Mouse (Mus musculus): Measurements from ENCODE around the gene F11. TPM values are rescaled to one million over a fixed set of nuclear protein-coding genes. Genes with fewer than 3 reads are reported as not detected.

The F11 gene
- polyA plus RNA-seq, 2 experiments: not detected

GRCm38 (mm10) chr8:45262851-45263250 lies 1.0 kb upstream of the F11 start:
- DNase-seq (ENCODE audit: low spot score) (no peak), ATAC-seq (ENCODE audit: low FRiP score, low read depth) (no peak)
- Histone ChIP-seq H3K36me3 (ENCODE audit: control insufficient read depth, insufficient read depth, low read length) (no peaks in the 10 kb centered on the region), H3K4me2 (replicated peaks; ENCODE audit: low read depth, low read length, severe bottlenecking) (no peak overlapping the region), H3K9ac (ENCODE audit: low read depth, low read length, severe bottlenecking) (no peak overlapping the region), H3K9me3 (ENCODE audit: control insufficient read depth, low read length) (peaks cover 7% of the 10 kb centered on the region), H3K4me3 (replicated peaks; ENCODE audit: low read length) (no peak overlapping the region), H3K4me1 (ENCODE audit: control insufficient read depth, insufficient read depth, low read length) (no peaks in the 10 kb centered on the region), H3K27me3 (ENCODE audit: control insufficient read depth, insufficient read depth, low read length) (no peaks in the 10 kb centered on the region), H3K27ac (replicated peaks; ENCODE audit: low read depth, low read length) (no peak overlapping the region)
- TF ChIP-seq POLR2A (IDR thresholded peaks at IDR 0.05; ENCODE audit: borderline replicate concordance, extremely low read depth, insufficient read depth, insufficient read length): no peak
- WGBS: 78% methylated on average over 3 of the region's 3 CpGs

GRCm38 (mm10) chr8:45258421-45258820 lies 3.4 kb downstream of the F11 start:
- ATAC-seq (ENCODE audit: low FRiP score, low read depth): no peak
- TF ChIP-seq POLR2A (IDR thresholded peaks at IDR 0.05; ENCODE audit: borderline replicate concordance, extremely low read depth, insufficient read depth, insufficient read length): no peak

DNA sequence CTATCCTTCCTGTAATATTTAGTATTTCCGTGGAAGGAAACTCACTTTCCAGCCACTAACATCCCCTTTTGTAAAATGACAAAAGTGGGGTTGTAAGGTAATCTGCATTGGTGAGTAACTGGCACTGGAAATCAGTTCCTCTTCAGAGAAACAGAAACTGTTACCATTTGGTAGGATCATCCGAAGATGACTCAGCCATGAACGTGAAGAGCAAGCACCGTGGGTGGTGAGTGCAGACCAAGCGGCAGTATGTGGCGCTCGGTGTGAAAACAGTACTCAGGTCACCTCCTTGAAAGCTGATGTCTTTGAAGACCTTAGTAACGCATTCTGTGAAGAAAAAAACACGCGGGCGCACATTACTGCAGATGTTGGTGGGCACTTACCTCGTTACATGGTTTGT lies 6.8 kb downstream of the F11 start:
- no peak for TF ChIP-seq POLR2A (IDR thresholded peaks at IDR 0.05; ENCODE audit: borderline replicate concordance, extremely low read depth, insufficient read depth, insufficient read length)
- Histone ChIP-seq H3K9ac (ENCODE audit: low read depth, low read length, severe bottlenecking) (no peak overlapping the region), H3K27ac (replicated peaks; ENCODE audit: low read depth, low read length) (no peak overlapping the region), H3K4me2 (replicated peaks; ENCODE audit: low read depth, low read length, severe bottlenecking) (no peak overlapping the region), H3K27me3 (ENCODE audit: control insufficient read depth, insufficient read depth, low read length) (no peaks in the 10 kb centered on the region), H3K4me3 (replicated peaks; ENCODE audit: low read length) (no peak overlapping the region), H3K4me1 (ENCODE audit: control insufficient read depth, insufficient read depth, low read length) (no peaks in the 10 kb centered on the region), H3K9me3 (ENCODE audit: control insufficient read depth, low read length) (no peaks in the 10 kb centered on the region), H3K36me3 (ENCODE audit: control insufficient read depth, insufficient read depth, low read length) (no peaks in the 10 kb centered on the region)
- ATAC-seq (ENCODE audit: low FRiP score, low read depth): no peak
- 71% methylated on average over 12 of the region's 12 CpGs for WGBS
- DNase-seq (ENCODE audit: low spot score): no peak

More at GRCm38 (mm10) chr8:45258421-45258820, 3.4 kb downstream of the F11 start:
- no peaks in the 10 kb centered on the region for H3K4me1 ChIP-seq (ENCODE audit: control insufficient read depth, insufficient read depth, low read length)
- no peak overlapping the region for H3K9ac ChIP-seq (ENCODE audit: low read depth, low read length, severe bottlenecking)
- 85% methylated on average over 8 of the region's 8 CpGs for WGBS
- H3K9me3 ChIP-seq (ENCODE audit: control insufficient read depth, low read length): no peaks in the 10 kb centered on the region
- no peaks in the 10 kb centered on the region for H3K36me3 ChIP-seq (ENCODE audit: control insufficient read depth, insufficient read depth, low read length)
- no peak overlapping the region for H3K27ac ChIP-seq (replicated peaks; ENCODE audit: low read depth, low read length)
- no peaks in the 10 kb centered on the region for H3K27me3 ChIP-seq (ENCODE audit: control insufficient read depth, insufficient read depth, low read length)
- no peak overlapping the region for H3K4me2 ChIP-seq (replicated peaks; ENCODE audit: low read depth, low read length, severe bottlenecking)
- DNase-seq (ENCODE audit: low spot score): no peak
- H3K4me3 ChIP-seq (replicated peaks; ENCODE audit: low read length): no peak overlapping the region

DNA sequence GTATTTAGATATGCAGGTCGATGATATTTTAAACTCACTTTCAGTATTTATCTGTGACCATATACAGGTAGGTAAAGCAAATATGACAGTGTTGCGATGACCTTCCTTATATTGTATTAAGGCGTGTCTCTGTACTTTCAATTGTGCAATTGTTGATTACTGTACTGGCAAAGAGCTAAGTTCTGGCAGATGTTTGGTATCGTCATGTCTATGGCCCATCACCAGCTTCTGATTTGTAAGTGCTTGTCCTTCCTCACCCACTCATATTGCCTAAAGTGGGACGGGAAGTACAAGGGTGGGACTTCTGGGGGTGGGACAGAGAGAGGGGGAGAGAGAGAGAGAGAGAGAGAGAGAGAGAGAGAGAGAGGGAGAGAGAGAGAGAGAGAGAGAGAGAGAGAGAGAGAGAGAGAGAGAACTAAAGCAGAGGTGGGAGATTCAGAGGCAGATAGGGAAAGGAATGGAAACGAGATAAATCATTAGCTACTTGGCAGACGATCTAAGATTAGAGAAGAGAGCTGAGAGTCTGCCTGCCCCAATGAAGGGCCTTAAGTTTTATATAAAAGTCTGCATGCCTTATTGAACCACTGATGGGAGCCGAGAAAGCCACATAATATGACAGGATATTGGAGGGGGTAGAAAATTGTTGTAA lies 7.5 kb downstream of the F11 start:
- TF ChIP-seq POLR2A (IDR thresholded peaks at IDR 0.05; ENCODE audit: borderline replicate concordance, extremely low read depth, insufficient read depth, insufficient read length): no peak

DNA sequence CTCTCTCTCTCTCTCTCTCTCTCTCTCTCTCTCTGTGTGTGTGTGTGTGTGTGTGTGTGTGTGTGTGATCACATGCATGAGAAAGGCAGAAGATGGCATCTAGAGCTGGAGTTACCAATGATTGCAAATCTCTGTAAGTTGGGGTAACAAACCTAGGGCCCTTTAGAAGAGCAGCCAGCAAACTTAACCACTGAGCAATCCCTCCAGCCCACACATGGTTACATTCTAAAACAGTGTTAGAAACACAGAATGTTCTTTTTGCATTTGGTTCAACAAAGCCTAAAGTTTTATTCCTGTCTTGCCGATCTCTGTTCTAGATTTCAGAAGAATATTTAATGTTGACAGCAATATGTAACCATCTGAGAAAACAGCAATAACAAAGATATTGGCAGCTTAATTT lies 8.2 kb downstream of the F11 start:
- ATAC-seq (ENCODE audit: low FRiP score, low read depth) (no peak), DNase-seq (ENCODE audit: low spot score) (no peak)
- WGBS: 88% methylated on average over 1 of the region's 1 CpGs
- H3K4me2 ChIP-seq (replicated peaks; ENCODE audit: low read depth, low read length, severe bottlenecking): no peak overlapping the region
- no peak overlapping the region for H3K4me3 ChIP-seq (replicated peaks; ENCODE audit: low read length)
- H3K27me3 ChIP-seq (ENCODE audit: control insufficient read depth, insufficient read depth, low read length): no peaks in the 10 kb centered on the region
- no peak for TF ChIP-seq POLR2A (IDR thresholded peaks at IDR 0.05; ENCODE audit: borderline replicate concordance, extremely low read depth, insufficient read depth, insufficient read length)
- H3K4me1 ChIP-seq (ENCODE audit: control insufficient read depth, insufficient read depth, low read length): no peaks in the 10 kb centered on the region
- no peak overlapping the region for H3K27ac ChIP-seq (replicated peaks; ENCODE audit: low read depth, low read length)
- H3K9me3 ChIP-seq (ENCODE audit: control insufficient read depth, low read length): no peaks in the 10 kb centered on the region
- no peaks in the 10 kb centered on the region for H3K36me3 ChIP-seq (ENCODE audit: control insufficient read depth, insufficient read depth, low read length)
- no peak overlapping the region for H3K9ac ChIP-seq (ENCODE audit: low read depth, low read length, severe bottlenecking)

More for the DNA sequence above, 7.5 kb downstream of the F11 start:
- DNase-seq (ENCODE audit: low spot score) (no peak), ATAC-seq (ENCODE audit: low FRiP score, low read depth) (no peak)
- Histone ChIP-seq H3K9ac (ENCODE audit: low read depth, low read length, severe bottlenecking) (no peak overlapping the region), H3K4me3 (replicated peaks; ENCODE audit: low read length) (no peak overlapping the region), H3K9me3 (ENCODE audit: control insufficient read depth, low read length) (no peaks in the 10 kb centered on the region), H3K36me3 (ENCODE audit: control insufficient read depth, insufficient read depth, low read length) (no peaks in the 10 kb centered on the region), H3K27me3 (ENCODE audit: control insufficient read depth, insufficient read depth, low read length) (no peaks in the 10 kb centered on the region), H3K27ac (replicated peaks; ENCODE audit: low read depth, low read length) (no peak overlapping the region), H3K4me1 (ENCODE audit: control insufficient read depth, insufficient read depth, low read length) (no peaks in the 10 kb centered on the region), H3K4me2 (replicated peaks; ENCODE audit: low read depth, low read length, severe bottlenecking) (no peak overlapping the region)
- WGBS: 83% methylated on average over 8 of the region's 8 CpGs

Data from limb, embryonic 14.5 days (tissue).